Mouse (Mus musculus): ENCODE measurements at regions not wholly inside any gene's neighbourhood (a gene's known extent, or its start where the extent isn't known, plus 50 kb on each side); places are given as distances from the start of the nearest gene placed in this dataset.

- TF ChIP-seq EP300 (IDR thresholded peaks at IDR 0.05; ENCODE audit: low read depth) (no peak), CTCF (IDR thresholded peaks at IDR 0.05; ENCODE audit: low read depth) (no peak)
These were observed 763.0 kb upstream of the Lrrc6 start for GRCm38 (mm10) chr15:67263723-67264122.

All from heart, postnatal 0 days (tissue).